Mouse (Mus musculus) left cerebral cortex, adult 9 months (tissue): Measurements from ENCODE around the gene Amn1.
A peak's percentile ranks its signal among the peaks of the same experiment; 100 is the strongest.
"Not testable (repeated sequence)": the region's sequence is repeated elsewhere in the genome, so short reads cannot be mapped to it uniquely, and the experiment has no call there.

ENCODE experiments used
- DNase-seq, 2 experiments: peaks; one replicate each; pipeline ENCODE4 v3.0.0; 2022; ENCODE audit warnings: low spot score in 2 of 2

The Amn1 gene

DNA sequence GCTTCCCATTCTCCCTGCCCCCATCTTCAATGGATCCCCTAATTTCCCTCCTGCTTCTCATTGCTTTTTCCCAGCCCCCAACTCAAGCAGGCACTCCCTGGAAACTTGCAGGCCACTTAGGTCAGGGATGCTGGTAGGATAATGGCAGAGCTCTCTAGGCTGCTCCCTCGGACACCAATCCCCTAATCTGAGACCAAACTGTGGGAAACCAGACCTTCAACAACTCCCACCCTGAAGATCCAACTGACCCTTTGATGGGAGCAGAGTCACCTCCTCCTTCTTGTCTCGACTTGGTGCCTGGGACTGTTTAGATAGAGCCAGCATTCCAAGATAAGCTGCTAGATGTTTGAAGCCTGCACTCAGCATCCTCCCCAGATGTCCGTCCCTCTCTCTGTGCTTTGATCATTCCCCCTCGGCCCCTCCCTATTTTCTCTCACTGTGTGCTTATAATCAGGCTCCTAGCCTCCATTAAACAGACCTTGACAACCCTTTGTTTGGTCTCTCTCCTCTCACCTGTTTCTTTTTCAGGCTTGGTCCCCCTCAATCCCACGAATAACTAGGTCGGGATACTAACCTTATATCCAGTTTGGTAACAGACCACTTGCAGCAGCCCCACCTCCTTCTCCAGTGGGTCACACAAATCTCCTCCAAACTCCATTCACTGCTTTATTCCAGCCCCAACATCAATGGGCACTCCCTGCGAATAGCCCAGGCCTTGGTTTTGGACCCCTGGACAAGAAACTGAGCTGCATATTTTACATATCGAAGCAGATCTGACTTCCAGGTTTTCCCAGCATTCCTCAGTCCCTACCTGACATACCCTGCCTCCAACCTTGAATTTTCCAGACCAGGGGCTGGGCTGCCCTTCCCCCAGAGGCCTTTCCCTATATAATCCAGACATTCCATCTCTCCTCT is 34.1 kb downstream of the Amn1 start:
- no peak for DNase-seq

DNA sequence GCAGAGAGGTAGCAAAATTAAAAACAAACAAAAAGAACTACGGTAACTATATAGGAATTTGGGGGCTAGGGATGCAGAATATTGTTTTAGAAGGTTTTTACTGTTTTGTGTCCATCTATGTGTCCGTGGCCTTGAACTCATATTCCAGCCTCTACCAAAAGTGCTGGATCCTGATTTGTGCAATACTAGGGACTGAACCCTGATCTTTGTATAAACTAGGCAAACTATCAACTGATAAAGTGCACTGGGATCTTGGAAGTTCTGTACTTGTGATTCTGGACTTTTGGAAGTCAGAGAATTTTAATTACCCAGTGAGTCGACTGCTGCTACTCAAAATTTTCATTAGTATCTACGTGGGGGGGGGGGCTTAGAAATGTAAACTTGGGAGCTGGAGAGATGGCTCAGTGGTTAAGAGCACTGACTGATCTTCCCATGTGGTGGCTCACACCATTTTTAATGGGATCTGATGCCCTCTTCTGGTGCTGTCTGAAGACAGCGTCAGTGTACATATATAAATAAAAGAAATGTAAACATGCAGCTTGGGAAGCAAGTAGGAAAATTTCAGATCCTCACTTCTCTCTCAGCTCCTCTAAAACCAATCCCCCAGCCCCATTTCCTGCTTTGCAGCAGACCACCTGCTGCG is 34.9 kb downstream of the Amn1 start:
- DNase-seq, result no peak

GRCm38 (mm10) chr6:149152119-149152518 is 36.4 kb downstream of the Amn1 start:
- no peak for DNase-seq

DNA sequence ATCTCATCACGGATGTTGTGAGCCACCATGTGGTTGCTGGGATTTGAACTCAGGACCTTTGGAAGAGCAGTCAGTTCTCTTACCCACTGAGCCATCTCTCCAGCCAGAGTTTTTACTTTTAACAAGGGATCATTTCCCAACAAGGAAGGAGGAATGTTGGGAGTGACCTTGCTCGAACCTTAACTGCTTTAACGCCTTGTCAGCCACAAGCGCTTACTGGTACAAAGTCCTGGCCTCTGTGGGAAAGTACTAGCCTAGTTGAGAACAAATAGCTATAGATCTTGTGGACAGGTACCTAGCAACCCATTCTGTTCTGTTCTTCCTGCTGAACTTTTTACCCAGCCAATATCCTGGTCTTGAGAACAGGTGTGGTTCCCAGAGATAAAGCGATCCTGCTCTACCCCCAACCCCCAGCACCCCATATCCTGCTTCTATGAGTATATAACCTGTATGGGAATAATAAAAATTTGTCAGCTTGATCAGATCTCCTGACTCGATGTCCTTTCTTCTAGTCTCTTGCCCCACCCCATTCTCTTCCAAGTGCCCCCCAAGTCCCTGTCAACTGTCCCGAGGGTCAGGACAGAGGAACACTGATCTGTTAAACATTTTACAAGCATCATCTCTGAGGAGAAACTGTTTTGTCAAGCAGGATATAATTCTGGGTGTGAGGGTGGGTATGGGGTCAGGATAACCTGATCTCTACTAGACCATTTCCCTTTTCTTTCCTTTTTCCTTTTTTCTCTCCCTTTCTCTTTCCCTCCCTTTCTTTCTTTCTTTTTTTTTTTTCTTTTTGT is 39.9 kb downstream of the Amn1 start:
- DNase-seq, result no peak

GRCm38 (mm10) chr6:149145143-149145542 is 43.4 kb downstream of the Amn1 start:
- DNase-seq, result no peak

DNA sequence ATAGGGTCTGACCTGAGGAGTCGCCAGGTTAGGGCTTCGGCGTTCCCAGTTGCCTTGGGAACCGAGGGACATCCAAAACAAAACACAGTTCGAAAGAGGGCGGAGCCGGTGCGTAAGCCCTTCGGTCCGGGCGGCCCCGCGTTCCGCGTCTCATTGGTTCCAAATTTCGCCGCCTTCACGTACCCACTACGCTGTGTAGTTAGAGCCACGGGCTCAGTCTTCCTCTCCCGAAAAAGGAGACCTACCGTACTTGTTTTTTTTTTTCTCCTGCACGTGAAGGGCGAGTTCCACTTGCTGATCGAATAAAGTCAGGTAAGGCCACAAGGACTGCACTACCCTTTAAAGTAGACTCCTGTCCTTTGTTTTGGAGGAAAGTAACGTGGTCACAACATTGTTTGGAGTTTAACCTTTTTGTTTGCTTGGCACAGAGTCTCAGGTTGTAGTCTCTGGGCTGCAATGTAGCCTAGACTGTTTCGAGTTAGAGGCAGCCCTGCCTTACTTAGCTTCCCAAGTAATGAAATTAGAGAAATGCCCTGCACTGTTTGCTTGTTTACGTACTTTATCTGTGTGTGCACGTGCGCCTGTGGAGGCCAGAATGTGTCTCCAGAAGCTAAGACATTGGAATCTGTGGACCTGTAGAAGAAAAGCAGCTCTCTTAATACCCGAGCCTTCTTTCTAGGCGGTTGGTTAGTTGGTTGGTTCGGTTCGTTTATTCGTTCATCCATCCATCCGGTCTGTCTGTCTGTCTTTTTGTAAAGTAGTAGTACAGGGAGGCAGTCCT is 46.9 kb downstream of the Amn1 start:
- DNase-seq, result peak; percentile 32 to 78

GRCm38 (mm10) chr6:149139471-149139870 is 49.0 kb downstream of the Amn1 start, which contains the start of gene Etfbkmt:
Gene Etfbkmt (plus strand): TSS chr6:149139849.
- DNase-seq, result no peak

- no peak for DNase-seq
Measured at GRCm38 (mm10) chr6:149139011-149139410, 49.5 kb downstream of the Amn1 start.

GRCm38 (mm10) chr6:149137936-149138335 is 50.6 kb downstream of the Amn1 start:
- no peak for DNase-seq

DNA sequence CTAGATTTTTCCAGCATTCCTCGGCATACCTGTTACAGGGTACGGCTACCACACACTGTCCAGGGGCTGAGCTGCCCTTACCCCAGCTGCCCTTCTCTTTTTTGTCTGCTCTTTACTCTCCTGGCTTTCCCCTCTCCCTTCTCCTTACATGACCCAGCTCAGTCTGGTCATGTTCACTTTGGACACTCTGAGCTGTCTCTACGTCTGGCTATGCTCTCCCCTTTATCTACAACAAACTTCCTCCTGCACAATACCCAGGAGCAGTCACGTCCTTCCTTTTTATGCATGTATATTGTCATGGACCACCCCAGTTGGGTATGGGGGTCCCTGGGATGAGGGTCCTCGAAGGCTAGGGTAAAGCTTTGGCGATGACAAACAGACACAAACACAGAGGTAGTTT is 52.9 kb downstream of the Amn1 start:
- no peak for DNase-seq

DNA sequence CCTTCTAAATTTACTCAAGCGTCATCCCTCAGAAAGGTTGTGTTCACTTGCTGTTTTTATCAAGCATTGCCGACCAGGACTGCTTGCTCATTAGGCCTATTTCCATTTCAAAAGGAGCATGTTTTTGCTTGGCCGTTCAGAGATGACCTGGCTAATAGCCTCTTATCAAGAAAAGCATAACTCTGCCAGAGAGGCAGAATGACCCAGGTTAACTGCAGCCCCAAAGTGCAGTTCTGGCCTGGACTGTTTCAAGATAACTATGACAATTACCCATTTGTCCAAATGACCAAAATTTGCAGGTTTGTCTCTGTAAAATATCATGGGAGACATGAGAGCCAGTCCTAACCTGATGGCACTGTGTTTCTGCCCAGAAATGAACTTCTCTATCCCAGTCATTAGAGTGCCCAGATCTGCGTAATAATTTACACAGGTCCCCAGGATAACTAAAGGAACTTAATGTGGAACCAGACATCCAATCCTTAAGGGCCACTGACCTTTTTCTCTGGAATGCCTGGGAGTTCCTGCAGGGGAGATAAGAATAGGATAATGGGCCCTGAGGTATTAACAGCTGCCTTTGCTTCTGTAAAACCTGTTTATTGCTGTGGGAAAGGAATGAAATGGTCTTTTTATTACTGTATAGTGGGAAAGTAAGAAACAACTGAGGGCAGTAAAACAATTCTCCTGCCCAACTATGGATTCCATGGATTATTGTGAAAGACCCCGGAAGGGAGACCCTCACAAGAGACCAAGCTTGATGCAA is 53.9 kb downstream of the Amn1 start:
- DNase-seq, result no peak

- DNase-seq, result peak in 1 of 2 experiments; percentile 14
Measured at GRCm38 (mm10) chr6:149132311-149133077, 56.0 kb downstream of the Amn1 start.

DNA sequence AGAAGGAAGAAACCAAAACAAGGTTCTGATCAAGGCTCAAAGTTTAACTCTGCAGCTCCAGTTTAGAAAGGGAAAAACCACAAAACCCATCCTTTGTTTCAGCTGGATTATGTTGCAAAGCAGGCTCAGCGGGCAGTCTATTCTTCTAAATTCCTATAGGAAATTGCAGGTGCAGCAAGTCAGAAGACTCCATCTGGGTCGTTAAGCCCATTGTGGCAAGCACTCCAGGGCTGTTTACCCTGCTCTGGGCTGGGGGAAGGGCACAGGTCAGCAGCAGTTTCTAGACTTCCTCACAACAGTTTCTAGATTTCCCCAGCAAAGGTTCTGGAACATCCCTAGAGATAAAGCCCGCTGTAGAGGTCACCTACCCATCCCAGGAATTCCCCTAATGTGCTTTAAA is 57.4 kb downstream of the Amn1 start:
- no peak for DNase-seq

- DNase-seq, result not testable (repeated sequence)
Measured at GRCm38 (mm10) chr6:149129870-149130269, 58.6 kb downstream of the Amn1 start, which contains the start of gene Gm10203. Gene Gm10203 (plus strand): TSS chr6:149130170.

DNA sequence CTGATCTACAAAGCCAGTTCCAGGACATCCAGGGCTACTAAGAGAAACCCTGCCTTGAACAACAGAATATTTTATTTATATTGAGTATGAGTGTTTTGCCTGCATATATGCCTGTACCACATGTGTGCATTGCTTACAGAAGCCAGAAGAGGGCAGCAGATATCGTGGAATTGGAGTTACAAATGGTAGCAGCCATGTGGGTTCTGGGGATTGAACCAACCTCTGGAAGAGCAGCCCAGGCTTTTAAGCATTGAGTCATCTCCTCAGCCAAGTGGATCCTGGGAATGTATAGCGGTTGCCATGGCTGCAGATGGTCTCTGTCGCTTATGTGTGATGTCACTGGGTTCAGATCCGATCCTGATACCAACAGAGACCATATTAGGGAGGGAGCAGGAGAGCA is 61.8 kb downstream of the Amn1 start:
- peak in 1 of 2 experiments; percentile 19 for DNase-seq

GRCm38 (mm10) chr6:149123042-149123441 is 65.5 kb downstream of the Amn1 start:
- no peak for DNase-seq

DNA sequence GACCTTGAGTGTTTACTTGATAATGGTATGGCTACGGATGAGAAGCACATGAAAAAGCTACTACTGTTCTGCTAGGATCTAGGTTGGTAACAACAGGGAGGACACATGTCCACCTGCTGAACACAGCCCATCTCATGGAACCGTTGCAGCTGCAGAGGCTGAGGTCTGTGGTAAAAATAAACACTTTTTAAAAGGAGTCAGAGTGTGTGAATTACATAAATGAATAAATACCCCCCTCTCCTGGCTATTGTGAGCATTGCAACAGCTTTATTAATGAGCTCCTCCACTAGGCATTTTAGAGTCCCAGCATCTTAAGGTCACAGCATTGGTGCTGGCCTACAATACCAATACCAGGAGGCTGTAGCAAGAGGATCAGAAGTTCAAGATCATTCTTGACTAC is 68.7 kb downstream of the Amn1 start:
- DNase-seq, result peak; percentile 25 to 78

- DNase-seq, result no peak
Measured at GRCm38 (mm10) chr6:149118935-149119334, 69.6 kb downstream of the Amn1 start.

- DNase-seq, result no peak
Measured at GRCm38 (mm10) chr6:149116992-149117391, 71.5 kb downstream of the Amn1 start.

GRCm38 (mm10) chr6:149108909-149109308 is 79.6 kb downstream of the Amn1 start:
- DNase-seq, result no peak
